Mouse (Mus musculus) intestine, postnatal 0 days (tissue): ENCODE measurements around the gene Phldb1. TPM values are rescaled to one million over a fixed set of nuclear protein-coding genes. Genes with fewer than 3 reads are reported as not detected.

Source experiments
- ATAC-seq: fragments of 200-750 bp; cut with Nextera tagmentation; 2 replicates; pipeline ENCODE4 v1.8.0; 2017; ENCODE audit warnings: mild to moderate bottlenecking, moderate TSS enrichment, moderate library complexity
- H3K27ac ChIP-seq: fragments of 300-500 bp; sonication (generic); 2 replicates; pipeline ENCODE4 v1.5.1; 2014; ENCODE audit warnings: mild to moderate bottlenecking, low read depth, low read length, moderate library complexity
- H3K27me3 ChIP-seq: fragments of 300-500 bp; sonication (generic); replicated peaks from 2 replicates; pipeline ENCODE4 v1.6.1; 2014; ENCODE audit warnings: low read length, mixed read lengths; ENCODE audit not compliant: control insufficient read depth, insufficient read depth
- H3K36me3 ChIP-seq: fragments of 300-500 bp; sonication (generic); 2 replicates; pipeline ENCODE4 v1.6.1; 2014; ENCODE audit warnings: mild to moderate bottlenecking, moderate library complexity; ENCODE audit not compliant: control insufficient read depth, insufficient read depth
- H3K4me1 ChIP-seq: fragments of 300-500 bp; sonication (generic); replicated peaks from 2 replicates; pipeline ENCODE4 v1.6.1; 2014; ENCODE audit warnings: antibody characterized with exemption, low read length, mixed read lengths; ENCODE audit not compliant: control insufficient read depth, insufficient read depth
- H3K4me2 ChIP-seq: fragments of 300-500 bp; sonication (generic); replicated peaks from 2 replicates; pipeline ENCODE4 v1.6.1; 2014; ENCODE audit warnings: low read depth, mild to moderate bottlenecking, moderate library complexity
- H3K4me3 ChIP-seq: fragments of 300-500 bp; sonication (generic); 2 replicates; pipeline ENCODE4 v1.5.1; 2014; ENCODE audit warnings: low read depth, low read length
- H3K9ac ChIP-seq: fragments of 300-500 bp; sonication (generic); 2 replicates; pipeline ENCODE4 v1.6.1; 2014; ENCODE audit warnings: mild to moderate bottlenecking, low read depth, low read length
- H3K9me3 ChIP-seq: fragments of 300-500 bp; sonication (generic); 2 replicates; pipeline ENCODE4 v1.6.1; 2016; ENCODE audit warnings: mixed run types; ENCODE audit not compliant: control insufficient read depth
- CTCF ChIP-seq: sonication (generic); IDR thresholded peaks from 2 replicates; pipeline ENCODE4 v1.5.1; 2016; ENCODE audit warnings: low read depth, mild to moderate bottlenecking, control low read depth, antibody characterized with exemption, moderate library complexity
- WGBS: fragments of 180-500 bp; shearing (Covaris S2); extraction: QIAGEN DNeasy Blood & Tissue Kit; methylation state at CpG from one replicate; pipeline ENCODE4 v1.1.7; 2014; 5-methylcytosine and 5-hydroxymethylcytosine counted together
- polyA plus RNA-seq: library from polyadenylated mRNA; unstranded; fragments of >200 nt; fragmentation: Nextera tagmentation; extraction: Ambion mirVana; gene quantifications from 2 replicates; pipeline ENCODE4 v1.2.1, GENCODE M21; 2015

Phldb1 gene
- polyA plus RNA-seq, 1 experiment from 2014 or later = 6.2 TPM

DNA sequence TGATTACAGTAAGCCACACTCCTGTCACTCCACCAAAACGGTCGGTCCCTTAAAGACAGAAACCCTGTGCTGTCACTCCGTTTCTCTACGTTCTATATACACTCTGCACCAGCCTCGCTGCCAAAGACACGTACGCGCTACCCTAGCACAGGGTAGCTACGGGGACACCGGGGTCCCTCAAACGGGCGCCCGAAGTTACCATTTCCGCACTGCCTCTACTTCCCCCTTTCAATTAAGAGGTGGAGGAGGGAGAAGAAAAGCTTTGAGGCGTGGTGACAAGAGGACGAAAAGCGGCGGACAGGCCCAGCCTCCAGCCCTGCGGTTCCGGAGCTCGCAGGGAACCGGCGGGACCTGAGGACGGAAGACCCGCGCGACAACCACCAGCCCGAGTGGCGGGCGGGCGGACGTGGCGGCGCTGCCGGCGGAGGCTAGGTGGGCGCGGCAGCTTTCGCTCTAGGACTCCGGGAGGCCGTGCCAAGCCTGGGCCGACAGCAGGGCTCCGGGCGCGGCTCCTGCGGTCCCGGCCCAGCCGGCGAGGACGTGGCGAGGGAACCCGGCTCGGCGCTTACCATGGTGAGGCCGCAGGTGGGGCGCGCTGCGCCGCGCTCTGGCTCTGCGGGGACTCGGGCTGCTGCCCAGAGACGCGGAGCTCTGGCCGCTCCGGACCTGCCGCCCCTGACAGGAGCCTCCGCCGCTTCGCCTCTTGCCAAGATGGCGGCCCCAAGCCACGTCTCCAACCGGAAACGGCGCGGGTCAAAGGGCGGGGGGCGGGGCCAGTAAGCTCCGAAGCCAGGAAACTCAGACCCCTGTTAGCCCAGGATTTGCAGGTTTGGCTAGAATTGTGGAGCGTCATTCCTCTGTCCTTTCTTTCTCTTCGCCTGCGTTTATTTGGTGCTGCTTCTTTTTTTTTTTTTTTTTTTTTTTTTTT, 32.4 kb upstream of the Phldb1 start, which contains the start of the genes Arcn1 and Ift46:
Gene Arcn1, minus strand, starts transcription at position 745 of the 928 bp plus-strand sequence.
Gene Ift46, plus strand, starts transcription at position 808 of the 928 bp plus-strand sequence.
- WGBS = under 1% methylated on average over 82 of the region's 82 CpGs
- ATAC-seq = peak; percentile 85
- peak within 1 kb of the TSS; percentile 99 for H3K9ac ChIP-seq
- 0 out of 2 replicates have a peak, but pooled peaks cover 7% of the 10 kb centered on the region for H3K4me1 ChIP-seq
- peak within 1 kb of the TSS; percentile 68 for H3K4me2 ChIP-seq
- H3K4me3 ChIP-seq = peak within 1 kb of the TSS; percentile 94
- H3K27me3 ChIP-seq = no peaks in the 10 kb centered on the region
- no peaks in the 10 kb centered on the region for H3K36me3 ChIP-seq
- no peak for TF ChIP-seq CTCF
- H3K9me3 ChIP-seq = no peaks in the 10 kb centered on the region
- H3K27ac ChIP-seq = peak within 1 kb of the TSS; percentile 98

DNA sequence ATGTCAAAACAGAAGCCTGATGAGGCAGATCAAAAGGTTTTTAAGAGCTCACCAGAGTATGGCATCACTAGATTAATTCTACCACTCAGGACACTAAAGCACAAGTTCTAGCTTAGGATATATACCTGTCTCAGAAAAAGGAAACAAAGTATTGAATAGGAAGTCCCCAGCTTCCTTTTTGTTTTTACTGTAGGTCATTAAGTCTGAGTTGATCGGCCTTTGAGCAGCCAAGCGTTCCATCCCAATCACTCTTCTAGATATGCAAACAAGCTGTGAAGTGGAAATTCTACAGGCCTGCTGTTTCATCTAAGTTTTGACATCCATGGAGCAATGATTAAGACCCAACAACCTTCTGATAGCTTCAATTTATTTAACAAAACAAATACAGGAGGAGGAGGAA, 25.9 kb upstream of the Phldb1 start:
- ATAC-seq = no peak
- H3K4me2 ChIP-seq = no peak overlapping the region
- TF ChIP-seq CTCF = no peak
- H3K4me3 ChIP-seq = no peak overlapping the region
- H3K9me3 ChIP-seq = no peaks in the 10 kb centered on the region
- no peak overlapping the region for H3K27ac ChIP-seq
- WGBS = 26% methylated on average over 2 of the region's 2 CpGs
- 0 out of 2 replicates have a peak, but pooled peaks cover 7% of the 10 kb centered on the region for H3K4me1 ChIP-seq
- peaks cover 27% of the 10 kb centered on the region for H3K36me3 ChIP-seq
- H3K27me3 ChIP-seq = no peaks in the 10 kb centered on the region
- H3K9ac ChIP-seq = no peak overlapping the region

- Histone ChIP-seq H3K36me3 (peaks cover 78% of the 10 kb centered on the region), H3K27ac (no peak overlapping the region), H3K4me3 (no peak overlapping the region), H3K9ac (no peak overlapping the region), H3K9me3 (no peaks in the 10 kb centered on the region), H3K4me2 (no peak overlapping the region), H3K27me3 (no peaks in the 10 kb centered on the region), H3K4me1 (no peaks in the 10 kb centered on the region)
- ATAC-seq = no peak
- peak; percentile 29 for TF ChIP-seq CTCF
- 92% methylated on average over 7 of the region's 7 CpGs for WGBS
Observed at GRCm38 (mm10) chr9:44748473-44748872, 13.5 kb upstream of the Phldb1 start.

DNA sequence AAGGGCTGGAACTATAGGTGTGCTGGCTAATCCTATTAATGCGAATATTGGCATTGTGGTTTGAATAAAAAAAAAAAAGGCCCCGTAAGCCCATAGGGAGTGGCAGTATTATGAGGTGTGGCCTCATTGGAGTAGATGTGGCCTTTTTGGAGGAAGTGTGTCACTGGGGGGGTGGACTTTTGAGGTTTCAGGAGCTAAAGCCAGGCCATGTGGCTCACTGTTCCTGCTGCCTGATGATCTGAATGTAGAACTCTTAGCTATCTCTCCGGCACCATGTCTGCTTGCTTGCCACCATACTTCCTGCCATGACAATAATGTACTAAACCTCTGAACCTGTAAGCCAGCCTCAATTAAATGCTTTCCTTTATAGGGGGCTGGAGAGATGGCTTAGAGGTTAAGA, 12.3 kb upstream of the Phldb1 start:
- Histone ChIP-seq H3K4me1 (no peaks in the 10 kb centered on the region), H3K4me3 (no peak overlapping the region), H3K27ac (no peak overlapping the region), H3K27me3 (no peaks in the 10 kb centered on the region), H3K36me3 (peaks cover 87% of the 10 kb centered on the region), H3K9me3 (no peaks in the 10 kb centered on the region), H3K4me2 (no peak overlapping the region), H3K9ac (no peak overlapping the region)
- 88% methylated on average over 3 of the region's 3 CpGs for WGBS
- TF ChIP-seq CTCF = no peak
- ATAC-seq = no peak

GRCm38 (mm10) chr9:44746666-44747065, 11.7 kb upstream of the Phldb1 start:
- no peak overlapping the region for H3K27ac ChIP-seq
- no peak overlapping the region for H3K4me3 ChIP-seq
- no peak overlapping the region for H3K4me2 ChIP-seq
- TF ChIP-seq CTCF = no peak
- 90% methylated on average over 3 of the region's 3 CpGs for WGBS
- H3K9me3 ChIP-seq = no peaks in the 10 kb centered on the region
- no peaks in the 10 kb centered on the region for H3K27me3 ChIP-seq
- peaks cover 81% of the 10 kb centered on the region for H3K36me3 ChIP-seq
- H3K4me1 ChIP-seq = no peaks in the 10 kb centered on the region
- no peak overlapping the region for H3K9ac ChIP-seq
- ATAC-seq = no peak

GRCm38 (mm10) chr9:44745371-44745770, 10.4 kb upstream of the Phldb1 start:
- H3K4me1 ChIP-seq = no peaks in the 10 kb centered on the region
- no peak for ATAC-seq
- no peak overlapping the region for H3K27ac ChIP-seq
- no peak for TF ChIP-seq CTCF
- no peaks in the 10 kb centered on the region for H3K27me3 ChIP-seq
- WGBS = 94% methylated on average over 7 of the region's 7 CpGs
- no peaks in the 10 kb centered on the region for H3K9me3 ChIP-seq
- H3K4me2 ChIP-seq = no peak overlapping the region
- H3K4me3 ChIP-seq = no peak overlapping the region
- H3K9ac ChIP-seq = no peak overlapping the region
- H3K36me3 ChIP-seq = peaks cover 69% of the 10 kb centered on the region
